Mouse (Mus musculus) gastrocnemius, postnatal 4 days (tissue): ENCODE data around the gene Pnkd. TPM values are rescaled to one million over a fixed set of nuclear protein-coding genes. Genes with fewer than 3 reads are reported as not detected.

Source experiments
- DNase-seq, 2 experiments: peaks; one replicate each; pipeline ENCODE4 v3.0.0; 2021 to 2022; ENCODE audit warnings: low spot score in 2 of 2, mixed read lengths in 2 of 2
- total RNA-seq, 2 experiments: library from RNA; stranded (reverse); gene quantifications; 2 replicates each; pipeline ENCODE4 v1.2.3; 2021

Gene Pnkd
- total RNA-seq, 2 experiments from 2014 or later: 83.8 to 91.1 TPM

DNA sequence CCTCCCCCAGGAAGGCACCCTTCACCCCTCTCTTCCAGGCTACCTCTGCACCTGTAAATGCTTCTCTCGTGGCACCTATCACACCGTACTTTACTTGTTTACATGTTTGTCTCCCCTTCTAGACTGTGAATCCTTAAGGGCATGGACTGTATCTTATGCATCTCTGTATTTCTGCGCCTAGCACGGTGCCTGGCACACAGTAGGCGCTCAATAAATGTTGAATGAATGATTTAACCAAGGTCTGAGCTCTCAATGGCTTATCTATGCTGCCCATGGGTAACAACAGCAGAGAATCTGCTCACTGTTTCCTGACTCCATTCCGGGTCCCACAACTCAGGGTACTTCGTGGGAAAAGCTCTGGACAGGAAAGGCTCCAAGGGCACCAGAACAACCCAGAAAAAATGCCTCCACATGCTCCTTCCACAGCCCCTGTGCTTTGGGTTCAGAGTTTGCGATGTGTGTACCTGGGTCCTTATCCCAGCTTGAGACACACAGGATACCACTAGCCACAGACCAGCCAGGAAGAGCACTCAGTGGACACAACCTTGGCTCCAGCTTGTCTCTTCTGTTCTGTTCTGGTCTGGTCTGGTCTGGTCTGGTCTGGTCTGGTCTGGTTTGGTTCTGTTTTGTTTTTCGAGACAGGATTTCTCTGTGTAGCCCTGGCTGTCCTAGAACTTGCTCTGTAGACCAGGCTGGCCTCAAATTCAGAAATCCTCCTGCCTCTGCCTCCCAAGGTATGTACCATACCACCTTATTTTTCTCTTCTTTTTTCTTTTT, 68.9 kb downstream of the Pnkd start:
- DNase-seq: no peak

DNA sequence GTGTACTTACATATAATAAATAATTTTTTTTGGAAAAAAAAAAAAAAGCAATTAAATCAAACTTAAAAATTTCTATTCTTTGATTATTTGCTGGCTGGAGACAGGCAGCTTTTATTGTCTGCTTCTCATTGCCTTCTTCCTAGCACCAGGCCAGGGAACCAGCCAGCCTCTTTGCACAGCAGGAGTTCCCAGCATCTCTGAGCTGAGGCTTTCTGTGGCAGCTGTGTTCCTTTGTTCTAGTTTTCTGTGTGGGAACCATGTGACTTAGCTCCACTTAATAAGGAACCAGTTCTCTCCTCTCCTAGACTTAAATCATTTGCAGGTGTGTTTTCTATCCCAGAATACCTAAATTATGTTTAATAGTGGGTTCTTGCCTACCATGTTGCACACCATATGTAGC, 72.8 kb downstream of the Pnkd start:
- DNase-seq: no peak

DNA sequence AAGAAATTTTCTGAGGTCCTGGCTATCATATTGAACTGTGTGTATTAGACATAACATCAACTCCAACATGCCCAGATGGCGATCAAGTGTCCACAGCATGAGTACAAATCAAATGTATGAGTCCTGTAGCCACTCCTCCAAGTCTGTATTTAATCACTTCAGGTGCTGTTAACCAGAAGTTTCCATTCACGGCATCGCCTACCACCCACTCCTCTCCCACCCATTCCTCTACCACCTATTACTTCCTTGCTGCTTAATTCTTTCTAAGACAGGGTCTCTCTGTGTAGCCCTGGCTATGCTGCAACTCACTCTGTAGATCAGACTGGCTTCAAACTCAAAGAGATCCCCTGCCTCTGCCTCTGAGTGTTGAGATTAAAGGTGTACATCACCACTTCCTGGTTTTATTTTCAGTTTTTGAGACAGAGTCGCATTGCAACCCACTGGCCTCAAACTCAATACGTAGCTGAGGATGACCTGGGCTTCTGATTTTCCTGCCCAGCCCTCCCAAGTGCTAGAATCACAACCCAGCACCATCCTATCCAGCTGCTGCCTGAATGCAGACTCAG, 75.3 kb downstream of the Pnkd start:
- no peak for DNase-seq

DNA sequence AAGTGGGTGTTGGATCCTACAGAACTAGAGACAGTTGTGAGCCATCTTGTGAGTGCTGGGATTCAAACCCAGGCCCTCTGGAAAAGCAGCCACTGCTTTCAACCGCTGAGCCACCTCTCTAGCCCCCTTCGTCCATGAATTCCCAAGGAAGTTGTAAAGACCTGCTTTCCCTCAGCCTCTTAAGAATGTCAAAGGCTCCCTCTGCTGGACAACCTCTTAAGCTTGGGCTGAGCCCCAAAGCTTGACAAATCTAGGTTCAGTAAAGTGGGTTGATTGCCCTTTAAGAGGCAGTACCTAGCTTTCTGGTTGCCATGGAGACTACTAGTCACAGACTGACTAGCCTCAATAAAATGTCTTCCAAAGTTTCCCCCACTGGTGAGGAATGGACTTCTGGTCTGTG, 77.1 kb downstream of the Pnkd start, which contains the start of gene Catip:
Gene Catip (plus strand): TSS at position 297 of the 400 bp plus-strand sequence.
- DNase-seq: peak in 1 of 2 experiments; percentile 70

DNA sequence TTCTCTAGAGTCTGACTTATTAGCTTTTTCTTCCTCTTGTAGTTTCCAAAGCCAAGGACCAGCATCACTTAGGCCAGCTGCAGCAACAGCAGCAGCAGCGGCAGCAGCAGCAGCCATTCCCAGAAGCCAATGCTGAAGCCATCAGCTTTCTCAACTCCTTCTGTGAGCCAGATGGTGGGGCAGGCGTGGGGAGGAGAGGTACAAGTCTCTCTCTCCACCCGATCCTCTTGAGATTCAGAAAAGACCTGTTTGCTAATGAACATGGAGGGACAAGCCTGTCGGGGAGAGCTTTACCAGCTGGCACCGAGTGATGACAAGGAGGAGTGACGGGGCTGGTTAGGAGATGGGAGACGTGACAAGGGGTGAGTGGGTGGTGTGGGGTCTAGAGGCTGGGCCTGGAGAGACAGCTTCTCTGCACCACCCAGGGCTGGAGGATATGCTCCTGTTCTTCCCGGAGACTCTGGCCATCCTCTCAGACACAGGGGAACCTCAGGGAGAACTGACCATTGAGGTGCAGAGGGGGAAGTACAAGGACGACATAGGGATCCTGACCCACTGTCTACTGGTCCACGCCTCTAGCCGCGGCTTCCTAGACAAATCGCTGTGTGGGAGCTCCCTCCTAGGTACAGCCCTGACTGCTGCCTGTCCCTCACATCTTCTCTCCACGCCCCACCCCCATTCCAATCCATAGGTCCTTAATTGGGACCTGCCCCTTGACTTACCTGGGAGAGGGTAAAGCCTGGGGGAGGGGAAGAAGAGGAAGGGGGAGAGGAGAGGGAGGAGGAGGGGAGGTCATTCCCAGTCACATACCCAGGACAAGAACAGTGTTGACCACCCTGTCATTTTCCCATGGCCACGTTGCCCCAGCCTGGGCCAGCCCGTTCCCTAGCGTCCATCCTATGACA, 77.8 kb downstream of the Pnkd start:
- DNase-seq: no peak

DNA sequence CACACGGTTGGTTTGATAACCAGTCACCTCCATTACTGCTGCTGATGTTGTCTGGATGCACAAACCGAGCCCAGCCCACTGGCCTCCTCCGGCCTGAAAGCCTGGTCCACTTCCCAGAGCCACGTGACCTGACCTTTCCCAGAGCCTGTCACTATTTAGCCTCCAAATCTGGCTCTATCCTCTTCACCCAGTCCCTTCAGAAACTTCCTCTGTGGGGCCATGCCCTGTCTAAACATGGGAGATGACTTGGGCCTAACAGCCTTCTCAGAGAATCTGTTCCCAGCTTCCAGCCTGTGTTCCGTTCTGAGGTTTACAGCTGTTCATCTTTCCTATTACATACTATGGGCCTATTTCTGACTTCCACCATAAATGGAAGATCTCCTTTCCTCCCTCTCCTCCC, 78.7 kb downstream of the Pnkd start:
- no peak for DNase-seq

DNA sequence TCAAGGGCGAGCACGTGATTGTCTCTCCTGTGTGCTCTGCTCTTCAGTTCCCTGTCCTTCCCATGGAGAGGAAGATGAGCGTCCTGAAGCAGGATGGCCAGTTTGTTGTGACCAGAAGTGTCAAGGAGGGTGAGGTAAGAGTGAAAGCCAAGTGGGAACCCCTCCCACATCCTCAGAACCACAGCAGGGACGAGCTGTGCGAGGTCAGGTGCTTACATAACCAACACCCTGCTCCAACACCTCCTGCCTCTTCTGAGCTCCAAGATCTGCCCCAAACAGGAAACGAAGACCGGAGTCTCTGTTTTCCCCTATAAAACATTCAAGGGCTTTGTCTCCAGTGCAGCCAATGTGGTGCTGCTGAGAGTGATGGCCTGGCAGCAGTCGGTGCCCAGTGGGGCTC, 79.5 kb downstream of the Pnkd start:
- DNase-seq: no peak

DNA sequence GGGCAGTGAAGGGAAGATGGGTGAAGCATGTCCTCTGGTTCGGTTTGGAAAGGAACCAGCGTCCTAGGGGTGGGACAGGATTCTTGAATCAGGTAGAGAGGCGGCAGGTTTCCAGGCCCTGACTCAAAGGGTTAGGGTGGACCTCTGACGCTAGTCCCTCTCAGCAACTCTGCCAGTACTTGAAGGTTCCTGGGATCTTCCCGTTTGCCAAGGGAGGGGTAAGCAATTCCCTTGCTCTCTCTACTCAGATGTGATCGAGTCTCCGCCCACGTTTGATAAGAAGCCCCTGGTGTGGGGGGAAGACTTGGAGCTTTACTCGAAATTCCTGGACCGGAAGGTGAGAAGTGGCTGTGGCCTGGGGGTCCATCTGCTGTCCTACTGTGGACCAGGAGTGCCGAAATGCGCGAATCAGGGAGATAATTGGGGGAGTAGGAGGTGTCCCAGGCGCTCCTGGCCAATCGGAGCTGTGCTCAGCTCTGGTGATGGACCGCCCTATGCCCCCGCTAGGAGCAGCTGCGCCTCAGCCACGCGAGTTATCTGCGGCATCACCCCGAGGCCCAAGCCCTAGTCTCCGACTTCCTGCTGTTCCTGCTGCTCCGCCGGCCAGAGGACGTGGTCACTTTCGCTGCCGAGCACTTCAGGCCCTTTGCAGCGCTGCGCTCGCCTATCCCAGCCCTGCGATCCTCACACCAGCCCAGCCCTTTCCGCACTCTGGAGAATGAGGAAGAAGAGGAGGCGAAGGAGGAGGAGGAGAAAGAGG, 83.3 kb downstream of the Pnkd start:
- peak in 1 of 2 experiments; percentile 67 for DNase-seq

DNA sequence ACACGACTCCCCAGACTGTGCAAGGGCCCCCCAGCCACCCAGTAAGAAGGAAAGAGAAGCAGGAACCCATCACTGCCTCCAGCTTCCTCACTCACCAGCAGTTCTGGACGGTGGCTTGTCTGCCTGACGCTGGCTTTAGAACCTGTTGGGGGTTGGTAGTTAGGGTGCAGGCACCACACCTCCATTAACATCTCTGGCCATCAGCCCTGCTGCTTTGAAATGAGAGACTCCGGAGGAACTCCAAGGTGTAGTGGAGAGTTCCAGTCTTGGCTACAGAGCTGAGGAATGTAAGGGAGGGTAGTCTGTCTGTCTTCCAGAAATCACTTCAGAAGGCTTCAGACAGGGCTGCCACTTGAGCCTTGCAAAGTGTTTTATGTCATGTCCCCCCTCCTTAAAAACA, 85.3 kb downstream of the Pnkd start:
- no peak for DNase-seq

DNA sequence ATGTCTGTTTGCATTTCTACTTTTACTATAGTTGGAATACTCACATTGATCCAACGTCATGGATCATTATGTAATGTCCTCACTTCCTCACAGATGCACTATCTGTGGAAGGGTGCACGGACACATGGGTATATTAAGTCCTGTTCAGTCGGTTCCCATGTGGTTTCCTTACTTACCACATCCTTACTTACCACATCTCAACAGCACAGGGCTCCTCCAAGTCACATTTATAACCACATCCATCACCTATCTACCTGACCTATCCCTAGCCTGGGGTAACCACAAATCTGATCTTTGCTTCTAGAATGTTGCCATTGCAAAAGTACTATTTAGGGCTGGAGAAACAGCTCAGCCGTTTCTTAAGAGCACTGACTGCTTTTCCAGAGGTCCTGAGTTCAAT, 88.6 kb downstream of the Pnkd start:
- no peak for DNase-seq

DNA sequence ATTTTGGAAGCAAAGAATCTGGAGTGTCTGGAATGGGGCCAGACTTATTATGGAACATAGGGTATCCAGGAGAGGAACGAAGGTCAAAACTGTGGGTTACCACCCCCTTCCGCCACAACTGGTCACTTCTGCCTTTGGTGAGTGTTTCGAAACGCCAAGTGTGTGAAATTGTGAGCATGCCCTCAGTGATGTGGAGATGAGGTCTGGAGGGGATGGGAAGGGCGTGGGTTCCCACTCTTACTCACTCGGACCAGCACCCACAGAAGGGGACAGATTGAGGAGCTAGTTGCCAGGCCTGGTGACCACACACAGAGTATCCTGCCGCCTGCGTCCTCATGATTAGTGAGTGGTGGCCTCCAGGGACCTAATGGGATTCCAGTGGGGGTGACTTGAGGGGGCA, 90.2 kb downstream of the Pnkd start, which contains the start of gene Slc11a1:
Gene Slc11a1 (plus strand): TSS at position 216 of the 400 bp plus-strand sequence.
- no peak for DNase-seq

DNA sequence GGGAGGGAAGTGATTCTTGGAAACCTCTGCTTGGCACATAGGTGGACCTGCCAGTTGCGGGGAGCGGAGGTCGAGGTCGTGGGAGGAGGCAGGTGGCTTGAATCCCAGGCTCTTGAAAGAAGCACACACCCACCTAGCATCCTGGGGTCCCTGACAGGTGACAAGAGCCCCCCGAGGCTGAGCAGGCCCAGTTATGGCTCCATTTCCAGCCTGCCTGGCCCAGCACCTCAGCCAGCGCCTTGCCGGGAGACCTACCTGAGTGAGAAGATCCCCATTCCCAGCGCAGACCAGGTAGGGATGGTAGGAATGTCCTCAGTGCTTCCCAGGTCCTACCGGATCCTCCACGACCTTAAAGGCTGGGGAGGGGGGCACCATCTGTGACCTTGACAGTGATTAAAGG, 90.8 kb downstream of the Pnkd start:
- no peak for DNase-seq

DNA sequence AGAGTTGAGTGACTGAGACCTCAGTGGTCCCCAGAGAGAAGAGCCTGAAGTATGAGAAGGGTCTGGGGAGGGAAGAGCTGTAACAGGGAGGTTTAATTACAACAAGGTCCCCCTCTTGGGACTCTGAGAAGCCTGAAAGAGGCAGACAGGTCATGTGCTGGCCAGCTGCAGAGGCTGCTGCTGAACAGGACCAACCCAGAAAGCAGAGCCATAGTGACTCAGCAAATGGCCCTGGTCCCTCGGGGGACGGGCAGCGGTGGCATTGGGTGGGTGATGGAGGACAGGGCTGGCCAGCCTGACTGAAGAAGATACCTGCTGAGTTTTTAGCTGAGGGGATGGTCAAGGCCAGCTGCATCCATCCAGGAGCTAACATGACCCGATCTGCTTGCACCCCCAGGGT, 91.7 kb downstream of the Pnkd start:
- DNase-seq: no peak

DNA sequence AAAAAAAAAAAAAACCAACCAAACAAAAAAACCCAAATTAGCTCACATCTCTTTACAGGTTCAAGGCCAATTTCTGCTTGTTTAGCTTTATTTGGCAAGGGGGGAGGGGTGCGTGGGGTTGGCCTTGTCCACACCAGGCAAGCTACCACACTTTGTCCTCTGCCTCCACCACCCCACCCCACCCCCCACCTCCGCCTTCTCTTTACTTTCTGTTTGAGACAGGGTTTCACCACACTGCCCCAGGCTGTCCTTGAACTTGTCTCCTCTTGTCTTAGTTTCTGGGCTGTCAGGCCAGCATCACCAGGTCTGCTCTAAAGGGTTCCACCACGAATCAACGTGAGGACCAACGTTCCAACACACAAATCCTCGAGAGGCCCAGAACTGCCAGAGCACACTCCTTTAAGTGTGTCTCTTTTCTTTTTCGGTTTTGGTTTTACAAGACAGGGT, 94.4 kb downstream of the Pnkd start:
- no peak for DNase-seq

DNA sequence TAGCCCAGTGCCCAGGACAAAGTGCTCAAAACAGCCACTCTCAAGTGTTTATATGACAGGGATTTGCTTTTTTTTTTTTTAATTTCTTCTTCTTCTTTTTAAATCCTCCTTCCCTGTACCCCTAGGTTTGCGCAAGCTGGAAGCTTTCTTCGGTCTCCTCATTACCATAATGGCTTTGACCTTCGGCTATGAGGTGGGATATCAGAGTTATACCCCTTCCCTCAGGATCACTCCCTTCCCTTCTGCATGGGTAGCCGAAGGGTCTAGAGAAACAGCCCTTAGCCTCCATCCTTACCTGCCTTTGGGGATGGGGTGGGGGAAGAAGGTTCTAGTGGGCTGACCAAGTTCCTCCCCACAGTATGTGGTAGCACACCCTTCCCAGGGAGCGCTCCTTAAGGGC, 95.8 kb downstream of the Pnkd start:
- no peak for DNase-seq

DNA sequence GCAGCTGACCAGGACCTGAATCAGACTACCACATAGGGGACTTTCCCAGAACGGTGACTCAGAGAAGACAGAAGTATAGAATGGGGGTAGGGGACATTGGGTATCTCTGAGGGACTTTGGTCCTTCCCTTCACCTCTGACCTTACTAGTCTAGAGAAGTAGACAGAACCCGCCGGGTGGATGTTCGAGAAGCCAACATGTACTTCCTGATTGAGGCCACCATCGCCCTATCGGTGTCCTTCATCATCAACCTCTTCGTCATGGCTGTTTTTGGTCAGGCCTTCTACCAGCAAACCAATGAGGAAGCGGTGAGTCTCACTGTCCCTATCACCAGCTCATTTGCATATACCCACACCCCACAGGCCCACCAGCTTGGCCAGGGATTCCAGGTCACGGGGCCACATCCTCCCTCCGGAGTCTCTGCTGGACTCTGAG, 96.9 kb downstream of the Pnkd start:
- DNase-seq: no peak

DNA sequence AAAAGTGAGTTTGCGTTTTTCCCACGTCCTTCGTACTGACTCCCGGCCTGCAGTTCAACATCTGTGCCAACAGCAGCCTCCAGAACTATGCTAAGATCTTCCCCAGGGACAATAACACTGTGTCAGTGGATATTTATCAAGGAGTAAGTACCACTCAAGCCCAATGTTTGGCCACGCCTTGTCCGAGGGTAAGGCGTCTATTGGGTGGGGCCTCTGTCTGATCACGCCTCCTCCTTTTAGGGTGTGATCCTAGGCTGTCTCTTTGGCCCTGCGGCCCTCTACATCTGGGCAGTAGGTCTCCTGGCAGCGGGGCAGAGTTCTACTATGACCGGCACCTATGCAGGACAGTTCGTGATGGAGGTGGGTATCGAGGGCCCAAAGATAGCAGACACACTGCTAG, 98.7 kb downstream of the Pnkd start:
- DNase-seq: no peak

DNA sequence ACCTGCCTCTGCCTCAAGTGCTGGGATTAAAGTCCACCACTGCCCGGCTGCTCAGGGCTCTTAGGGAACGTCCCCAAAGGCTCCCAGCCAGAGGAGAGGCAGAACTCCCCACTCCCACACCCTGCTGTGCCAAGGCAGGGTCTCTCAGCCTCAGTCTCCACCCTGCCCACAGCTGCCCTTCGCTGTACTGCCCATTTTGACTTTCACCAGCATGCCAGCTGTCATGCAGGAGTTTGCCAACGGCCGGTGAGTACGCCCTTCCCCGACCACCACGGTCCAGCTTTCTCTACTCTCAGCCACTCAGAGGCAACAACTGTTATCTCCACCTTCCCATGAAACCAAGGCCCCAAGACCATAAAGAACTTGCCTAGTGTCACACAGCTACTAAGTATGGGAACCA, 99.8 kb downstream of the Pnkd start:
- no peak for DNase-seq

DNA sequence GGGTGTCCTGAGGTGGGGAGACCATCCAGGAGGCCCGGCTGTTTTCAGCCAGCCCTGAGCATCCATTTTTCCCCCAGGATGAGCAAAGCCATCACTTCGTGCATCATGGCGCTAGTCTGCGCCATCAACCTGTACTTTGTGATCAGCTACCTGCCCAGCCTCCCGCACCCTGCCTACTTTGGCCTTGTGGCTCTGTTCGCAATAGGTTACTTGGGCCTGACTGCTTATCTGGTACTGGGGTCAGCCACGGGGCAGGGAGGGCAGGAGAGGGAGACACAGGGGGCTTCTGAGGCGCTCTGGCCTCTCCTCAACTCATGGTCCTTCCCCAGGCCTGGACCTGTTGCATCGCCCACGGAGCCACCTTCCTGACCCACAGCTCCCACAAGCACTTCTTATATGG, 100.3 kb downstream of the Pnkd start:
- no peak for DNase-seq

DNA sequence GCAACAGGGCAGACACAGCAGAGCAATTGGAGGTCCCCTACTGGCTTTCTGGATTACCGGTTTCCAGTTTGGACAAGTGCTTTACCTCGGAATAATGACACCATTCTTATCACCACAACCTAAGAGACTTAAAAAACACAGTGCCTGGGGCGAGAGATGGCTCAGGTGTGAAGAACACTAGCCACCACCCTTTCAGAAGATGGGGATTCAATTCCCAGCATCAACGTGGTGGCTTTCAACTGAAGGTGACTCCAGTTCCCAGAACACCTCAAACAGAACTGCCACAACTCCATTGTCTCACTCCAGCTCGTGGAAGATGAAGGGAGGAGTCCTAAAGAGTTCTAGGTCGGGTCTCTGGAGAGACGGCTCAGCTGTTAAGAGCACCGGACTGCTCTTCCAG, 100.8 kb downstream of the Pnkd start:
- no peak for DNase-seq

DNA sequence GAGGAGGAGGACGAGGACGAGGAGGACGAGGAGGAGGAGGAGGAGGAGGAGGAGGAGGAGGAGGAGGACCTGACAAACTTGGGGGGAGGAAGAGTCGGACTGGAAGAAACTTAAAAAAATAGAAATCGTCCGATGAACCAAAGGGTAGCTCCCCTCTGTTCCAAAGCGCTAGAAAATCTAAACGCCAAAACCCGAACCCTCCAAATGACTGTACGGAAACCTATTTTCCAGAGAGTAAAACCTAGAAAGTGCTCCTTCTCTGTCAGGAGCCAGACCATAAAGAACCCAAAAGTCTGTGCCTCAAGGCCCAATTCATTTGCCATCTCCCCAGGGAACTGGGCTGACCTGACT, 101.6 kb downstream of the Pnkd start:
- DNase-seq: peak in 1 of 2 experiments; percentile 23
